Mouse (Mus musculus) myocyte (in vitro differentiated cells): Measurements from ENCODE around the gene Kpna6. TPM values are rescaled to one million over a fixed set of nuclear protein-coding genes. Genes with fewer than 3 reads are reported as not detected.
"Not testable (repeated sequence)": the region's sequence is repeated elsewhere in the genome, so short reads cannot be mapped to it uniquely, and the experiment has no call there.

Experiments
- H3K27me3 ChIP-seq: one replicate; pipeline ENCODE4 v1.6.1; 2011; ENCODE audit not compliant: control insufficient read depth, insufficient read depth, insufficient read length
- H3K36me3 ChIP-seq: one replicate; pipeline ENCODE4 v1.6.1; 2011; ENCODE audit not compliant: control insufficient read depth, insufficient read depth
- H3K4me2 ChIP-seq: one replicate; pipeline ENCODE4 v1.6.1; 2011; ENCODE audit warnings: low read depth, control low read depth
- H3K4me3 ChIP-seq: one replicate; pipeline ENCODE4 v1.5.1; 2011; ENCODE audit warnings: mild to moderate bottlenecking, control low read depth, moderate library complexity
- H3K79me2 ChIP-seq: one replicate; pipeline ENCODE4 v1.6.1; 2011; ENCODE audit not compliant: control insufficient read depth, insufficient read depth
- H3ac ChIP-seq: one replicate; pipeline ENCODE4 v1.6.1; 2011; ENCODE audit not compliant: control insufficient read depth, insufficient read length
- CEBPB ChIP-seq: IDR thresholded peaks from 2 replicates; pipeline ENCODE4 v1.6.1; 2011; ENCODE audit warnings: mild to moderate bottlenecking, moderate library complexity; ENCODE audit not compliant: poor library complexity, insufficient read depth, severe bottlenecking
- E2F4 ChIP-seq: IDR thresholded peaks from one replicate; pipeline ENCODE4 v1.6.1; 2011; ENCODE audit warnings: mild to moderate bottlenecking, control low read depth, moderate library complexity; ENCODE audit not compliant: insufficient read depth
- MAX ChIP-seq: IDR thresholded peaks from one replicate; pipeline ENCODE4 v1.6.1; 2011; ENCODE audit warnings: low read depth, mild to moderate bottlenecking, control low read depth
- MYOD1 ChIP-seq, 3 experiments: IDR thresholded peaks; one replicate each; pipeline ENCODE4 v1.6.1; 2011; ENCODE audit warnings: control low read depth in 2 of 3, low read depth in 2 of 3, mild to moderate bottlenecking in 2 of 3, moderate library complexity in 1 of 3; ENCODE audit not compliant: insufficient read length in 2 of 3, control insufficient read depth in 1 of 3
- MYOG ChIP-seq, 3 experiments: IDR thresholded peaks; one replicate each; pipeline ENCODE4 v1.6.1; 2011; ENCODE audit warnings: control low read depth in 2 of 3, low read depth in 2 of 3, mild to moderate bottlenecking in 2 of 3; ENCODE audit not compliant: insufficient read length in 2 of 3, control insufficient read depth in 1 of 3, insufficient read depth in 1 of 3
- POLR2A ChIP-seq: IDR thresholded peaks from one replicate; pipeline ENCODE4 v1.6.1; 2011; ENCODE audit warnings: low read depth, mild to moderate bottlenecking, control low read depth, moderate library complexity; ENCODE audit not compliant: insufficient read length
- POLR2AphosphoS2 ChIP-seq: IDR thresholded peaks from one replicate; pipeline ENCODE4 v1.6.1; 2011; ENCODE audit warnings: low read depth, control low read depth; ENCODE audit not compliant: insufficient read length
- REST ChIP-seq: IDR thresholded peaks from one replicate; pipeline ENCODE4 v1.6.1; 2011; ENCODE audit warnings: mild to moderate bottlenecking, control low read depth, moderate library complexity; ENCODE audit not compliant: insufficient read depth, insufficient read length
- SRF ChIP-seq: IDR thresholded peaks from one replicate; pipeline ENCODE4 v1.6.1; 2011; ENCODE audit warnings: low read depth; ENCODE audit not compliant: control insufficient read depth, insufficient read length
- TCF12 ChIP-seq: IDR thresholded peaks from one replicate; pipeline ENCODE4 v1.6.1; 2011; ENCODE audit warnings: mild to moderate bottlenecking, control low read depth; ENCODE audit not compliant: poor library complexity, insufficient read depth, severe bottlenecking
- TCF3 ChIP-seq: IDR thresholded peaks from one replicate; pipeline ENCODE4 v1.6.1; 2011; ENCODE audit warnings: low read depth, control low read depth; ENCODE audit not compliant: insufficient read length
- USF1 ChIP-seq: IDR thresholded peaks from one replicate; pipeline ENCODE4 v1.6.1; 2011; ENCODE audit warnings: low read depth, mild to moderate bottlenecking, control low read depth, moderate library complexity
- polyA plus RNA-seq: library from polyadenylated mRNA; unstranded; fragments of >200 nt; fragmentation: generic; extraction: Trizol; gene quantifications from one replicate; pipeline ENCODE4 v1.2.1, GENCODE M21; 2012; ENCODE audit warnings: missing spikeins

The Kpna6 gene
- polyA plus RNA-seq, 1 experiment: 32.2 TPM

DNA sequence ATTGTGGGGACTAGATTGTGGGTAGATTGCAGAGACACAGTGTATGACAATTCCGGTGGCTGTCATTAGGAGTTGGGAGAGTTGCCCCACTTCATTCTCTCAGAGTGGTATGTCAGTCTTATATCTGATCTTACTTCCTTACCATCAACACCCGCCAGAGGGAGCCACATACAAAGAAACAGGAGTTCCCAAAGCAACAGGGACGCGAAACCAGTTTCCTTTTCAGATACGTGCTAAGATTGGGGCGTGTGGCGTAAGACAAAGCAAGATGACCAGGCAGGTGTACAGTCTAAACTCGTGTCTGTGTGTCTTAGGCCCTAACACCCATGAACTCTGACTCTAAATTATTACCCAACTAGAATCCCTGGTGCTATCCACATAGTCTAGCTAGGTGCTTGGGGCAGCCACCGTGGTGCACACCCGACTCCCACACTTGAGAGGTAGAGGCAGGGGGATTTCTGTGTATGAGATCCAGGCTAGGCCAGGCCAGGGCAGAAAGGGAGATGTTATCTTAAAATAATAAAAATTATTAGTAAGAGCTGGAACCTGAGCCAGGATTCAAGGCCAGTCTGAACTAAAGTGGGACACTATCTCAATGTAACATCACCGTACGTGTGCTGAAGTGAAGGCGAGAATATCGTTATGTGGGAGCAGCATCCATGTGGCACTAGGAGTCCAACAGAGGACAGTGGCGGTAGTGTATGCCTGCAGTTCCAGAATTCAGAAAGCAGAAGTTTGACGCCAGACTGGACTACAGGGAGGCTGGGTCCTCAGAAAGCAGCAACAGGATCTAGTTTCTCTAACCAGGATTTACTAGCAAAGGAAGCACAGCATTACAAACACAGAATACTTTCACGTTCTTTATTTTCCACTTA is 29.2 kb upstream of the Kpna6 start:
- Histone ChIP-seq H3K27me3 (no peaks in the 10 kb centered on the region), H3K79me2 (no peaks in the 10 kb centered on the region), H3ac (no peak overlapping the region), H3K36me3 (no peaks in the 10 kb centered on the region), H3K4me2 (peak overlapping the region; percentile 38), H3K4me3 (no peak overlapping the region)
- TF ChIP-seq TCF3 (no peak), TCF12 (no peak), MAX (no peak), USF1 (no peak), REST (no peak), POLR2A (no peak), E2F4 (no peak), CEBPB (no peak), SRF (no peak), MYOD1 (IDR thresholded peaks at IDR 0.05; ENCODE audit: control insufficient read depth in 1 of 3, insufficient read length in 2 of 3, low read depth in 2 of 3) (no peak), POLR2AphosphoS2 (no peak)

DNA sequence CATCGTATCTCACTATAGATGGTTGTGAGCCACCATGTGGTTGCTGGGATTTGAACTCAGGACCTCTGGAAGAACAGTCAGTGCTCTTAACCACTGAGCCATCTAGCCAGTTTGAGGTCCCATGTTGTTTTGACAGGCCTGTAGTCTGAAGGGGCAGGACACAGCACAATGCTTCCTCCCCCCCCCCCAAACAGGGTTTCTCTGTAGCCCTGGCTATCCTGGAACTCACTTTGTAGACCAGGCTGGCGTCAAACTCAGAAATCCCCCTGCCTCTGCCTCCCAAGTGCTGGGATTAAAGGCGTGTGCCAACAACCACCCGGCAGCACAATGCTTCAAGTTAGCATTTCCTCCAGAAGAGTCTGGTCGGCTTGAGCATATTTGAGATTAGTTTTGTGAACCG is 28.1 kb upstream of the Kpna6 start:
- H3ac ChIP-seq, H3K36me3 ChIP-seq, H3K4me2 ChIP-seq, H3K27me3 ChIP-seq, H3K4me3 ChIP-seq, H3K79me2 ChIP-seq: not testable (repeated sequence)
- peak; percentile 47 for TF ChIP-seq POLR2AphosphoS2

DNA sequence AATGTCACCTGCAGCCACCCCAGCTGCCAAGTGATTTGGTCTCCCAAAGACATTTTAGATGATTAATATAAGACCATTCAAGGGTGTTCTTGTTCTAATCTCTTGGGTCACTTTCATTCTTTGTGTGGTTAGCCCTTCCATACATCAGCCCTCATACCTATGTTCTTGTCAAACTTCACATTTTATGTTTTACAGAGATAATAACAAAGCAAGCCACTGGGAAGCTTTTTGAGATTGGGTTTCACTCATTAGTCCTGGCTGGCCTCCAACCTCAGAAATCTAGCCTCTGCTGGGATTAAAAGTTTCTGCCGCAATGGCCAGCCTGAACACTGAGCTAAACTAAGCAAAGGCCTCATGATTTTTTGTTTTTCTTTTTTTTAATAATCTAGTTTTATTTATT is 27.6 kb upstream of the Kpna6 start:
- TF ChIP-seq REST (no peak), POLR2AphosphoS2 (peak; percentile 4)
- H3K27me3 ChIP-seq: no peaks in the 10 kb centered on the region
- no peak overlapping the region for H3ac ChIP-seq
- no peaks in the 10 kb centered on the region for H3K79me2 ChIP-seq
- H3K4me2 ChIP-seq: no peak overlapping the region
- H3K4me3 ChIP-seq: no peak overlapping the region
- no peaks in the 10 kb centered on the region for H3K36me3 ChIP-seq

DNA sequence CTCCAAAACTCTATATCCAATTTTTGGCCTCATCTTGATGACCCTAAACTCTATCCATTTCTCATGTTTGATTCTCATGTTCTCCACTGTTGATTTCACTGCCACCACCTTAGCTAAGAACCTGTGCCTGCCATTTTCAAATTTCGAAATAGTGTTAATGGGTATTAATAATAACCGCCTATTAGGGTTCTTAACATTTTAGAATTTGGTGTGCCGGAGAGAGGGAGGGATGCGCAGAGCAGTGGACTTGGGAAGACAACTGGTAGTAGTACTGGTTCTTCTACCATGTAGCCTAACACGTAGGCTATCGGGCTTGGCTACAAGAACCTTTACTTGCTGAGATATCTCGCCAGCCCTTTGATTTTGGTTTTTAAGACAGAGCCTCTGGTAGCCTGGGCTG is 24.6 kb upstream of the Kpna6 start:
- TF ChIP-seq REST: no peak
- TF ChIP-seq MYOG (IDR thresholded peaks at IDR 0.05; ENCODE audit: control insufficient read depth in 1 of 3, insufficient read depth in 1 of 3, insufficient read length in 2 of 3, low read depth in 2 of 3): no peak
- no peak for TF ChIP-seq TCF12
- no peak for TF ChIP-seq POLR2A
- no peak for TF ChIP-seq POLR2AphosphoS2
- TF ChIP-seq MYOD1 (IDR thresholded peaks at IDR 0.05; ENCODE audit: control insufficient read depth in 1 of 3, insufficient read length in 2 of 3, low read depth in 2 of 3): no peak
- no peak for TF ChIP-seq CEBPB
- no peak for TF ChIP-seq SRF
- TF ChIP-seq USF1: no peak
- Histone ChIP-seq H3K4me3 (peak overlapping the region; percentile 66), H3K4me2 (peak overlapping the region; percentile 97), H3K27me3 (no peaks in the 10 kb centered on the region), H3K79me2 (no peaks in the 10 kb centered on the region), H3K36me3 (peaks cover 5% of the 10 kb centered on the region), H3ac (peak overlapping the region; percentile 74)

DNA sequence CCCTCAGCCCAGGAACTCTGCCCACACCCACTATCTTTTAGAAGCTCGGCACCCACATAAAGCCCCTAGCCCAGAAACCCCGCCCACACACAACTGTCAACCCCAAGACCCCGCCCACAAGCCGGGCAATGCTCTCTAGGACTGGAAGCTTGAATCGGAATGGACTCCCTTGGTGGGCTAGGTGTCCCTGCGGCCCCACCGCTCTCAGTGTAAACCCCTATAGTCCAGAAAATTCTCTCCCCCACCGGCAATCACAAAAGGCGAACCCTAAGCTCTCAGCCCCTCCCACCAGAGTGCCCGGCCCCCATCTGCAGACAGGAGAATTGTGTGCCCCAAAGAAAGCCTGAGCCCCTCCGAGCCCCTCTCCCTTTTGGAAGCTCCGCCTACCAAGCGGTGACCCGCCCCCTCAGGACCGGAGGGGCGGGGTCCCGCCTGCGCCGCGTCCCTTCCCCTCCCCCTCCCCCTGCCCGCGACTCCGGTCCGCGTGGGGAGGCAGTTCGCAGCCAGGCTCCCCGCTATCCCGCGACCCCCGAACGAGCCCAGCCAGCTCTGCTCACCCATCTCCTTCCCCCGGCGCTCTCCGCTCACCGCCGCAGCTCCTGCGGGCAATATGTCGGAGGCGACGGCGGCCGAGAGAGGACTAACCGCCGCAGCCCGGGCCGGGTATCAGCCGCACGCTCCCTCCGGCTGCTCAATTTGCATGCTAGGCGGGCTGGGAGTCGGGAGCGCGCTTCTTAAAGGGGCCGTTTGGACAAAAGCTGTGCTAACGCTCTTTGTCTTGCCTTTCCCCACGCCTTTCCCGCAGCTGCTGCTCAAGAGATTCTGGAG is 23.8 kb upstream of the Kpna6 start, which contains the start of gene Tmem39b:
Gene Tmem39b, minus strand, starts transcription at position 681 of the 828 bp plus-strand sequence.
- H3K79me2 ChIP-seq: no peaks in the 10 kb centered on the region

More for the DNA sequence above, 23.8 kb upstream of the Kpna6 start, which contains the start of gene Tmem39b:
- Histone ChIP-seq H3K36me3 (peaks cover 5% of the 10 kb centered on the region), H3ac (peak within 1 kb of the TSS; percentile 74), H3K27me3 (no peaks in the 10 kb centered on the region), H3K4me2 (peak within 1 kb of the TSS; percentile 97), H3K4me3 (peak within 1 kb of the TSS; percentile 66)
- TF ChIP-seq MYOG (IDR thresholded peaks at IDR 0.05; ENCODE audit: control insufficient read depth in 1 of 3, insufficient read depth in 1 of 3, insufficient read length in 2 of 3, low read depth in 2 of 3) (peak in 1 of 3 experiments; percentile 9), POLR2A (peak; percentile 66), MYOD1 (IDR thresholded peaks at IDR 0.05; ENCODE audit: control insufficient read depth in 1 of 3, insufficient read length in 2 of 3, low read depth in 2 of 3) (peak in 1 of 3 experiments; percentile 6), CEBPB (no peak), POLR2AphosphoS2 (peak; percentile 54)
